Mouse (Mus musculus): ENCODE measurements around the gene Lgmn. TPM values are rescaled to one million over a fixed set of nuclear protein-coding genes. Genes with fewer than 3 reads are reported as not detected.

The Lgmn gene
- total and polyA plus RNA-seq, 3 experiments: 2.2 to 8.0 TPM; not detected in 1

DNA sequence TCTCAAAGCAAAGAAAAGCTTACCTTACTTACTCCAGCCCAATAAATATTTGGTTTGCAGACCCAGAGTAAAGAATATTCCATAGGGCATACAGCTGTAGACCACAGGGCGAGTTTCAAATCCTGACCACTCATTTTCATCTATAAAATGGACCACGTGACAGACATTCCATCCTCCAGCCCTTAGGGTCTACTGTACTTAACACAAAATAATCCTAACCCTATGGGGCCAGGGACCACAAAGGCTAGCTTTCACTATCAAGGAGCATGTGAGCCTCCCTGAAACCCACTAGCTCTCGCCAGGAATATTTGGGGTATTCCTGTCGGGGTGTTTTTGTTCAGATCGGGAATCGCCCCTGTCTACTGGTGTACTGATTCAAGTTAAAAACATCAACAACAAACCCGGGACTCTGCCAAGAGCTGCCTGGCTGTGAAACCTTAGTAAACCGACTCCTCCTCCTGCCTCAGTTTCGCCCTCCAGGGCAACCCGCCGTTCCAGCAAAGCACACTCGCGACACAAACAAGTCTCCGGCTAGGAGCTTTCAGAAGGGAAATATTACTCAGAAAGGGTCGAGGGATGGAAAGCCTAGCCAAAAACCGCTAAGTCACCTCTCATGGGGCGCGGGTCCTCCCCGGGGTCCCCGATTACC, 506 bp downstream of the Lgmn start (continued):
- TF ChIP-seq ZMIZ1 (IDR thresholded peaks at IDR 0.05; ENCODE audit: low read depth, low read length): no peak
- no peak for TF ChIP-seq MYB (IDR thresholded peaks at IDR 0.05; ENCODE audit: low read depth, low read length)
- TF ChIP-seq MAX (IDR thresholded peaks at IDR 0.05; ENCODE audit: low read length): no peak

GRCm38 (mm10) chr12:102437952-102438351, 1.7 kb downstream of the Lgmn start:
- Histone ChIP-seq H3K27ac (ENCODE audit: control insufficient read depth, low read depth, low read length) (no peak overlapping the region), H3K27me3 (ENCODE audit: control insufficient read depth in 1 of 2, insufficient read depth in 2 of 2, low read length in 2 of 2) (no peaks in the 10 kb centered on the region), H3K4me1 (ENCODE audit: control insufficient read depth in 1 of 2, insufficient read depth in 2 of 2, low read length in 2 of 2) (peaks cover 12 to 29% of the 10 kb centered on the region in 2 experiments), H3K9me3 (replicated peaks; ENCODE audit: insufficient read depth, low read length) (no peaks in the 10 kb centered on the region), H3K9ac (ENCODE audit: control insufficient read depth, low read depth, low read length, poor library complexity, severe bottlenecking) (no peak overlapping the region), H3K4me3 (ENCODE audit: control insufficient read depth in 1 of 2, insufficient read depth in 1 of 2, low read depth in 2 of 2, low read length in 2 of 2) (no peak overlapping the region), H3K36me3 (ENCODE audit: control insufficient read depth in 1 of 2, insufficient read depth in 2 of 2, low read length in 2 of 2) (peaks cover 0 to 19% of the 10 kb centered on the region in 2 experiments; a peak in 2 of 4 replicates), H3K79me2 (ENCODE audit: control insufficient read depth, insufficient read depth, low read length, poor library complexity) (no peaks in the 10 kb centered on the region)
- DNase-seq (ENCODE audit: low read depth, low spot score): no peak
- TF ChIP-seq TCF12 (IDR thresholded peaks at IDR 0.05; ENCODE audit: low read depth, low read length): no peak
- no peak for TF ChIP-seq SMC3 (IDR thresholded peaks at IDR 0.05; ENCODE audit: low read depth, low read length)
- no peak for TF ChIP-seq POLR2AphosphoS2 (IDR thresholded peaks at IDR 0.05; ENCODE audit: low read length)
- TF ChIP-seq ETS1 (IDR thresholded peaks at IDR 0.05; ENCODE audit: low read depth, low read length): no peak
- no peak for TF ChIP-seq JUND (IDR thresholded peaks at IDR 0.05; ENCODE audit: low read depth, low read length)
- no peak for TF ChIP-seq HCFC1 (IDR thresholded peaks at IDR 0.05; ENCODE audit: low read depth, low read length)
- TF ChIP-seq GABPA (IDR thresholded peaks at IDR 0.05; ENCODE audit: low read depth, low read length): no peak

- H3K27me3 ChIP-seq (ENCODE audit: control insufficient read depth in 1 of 2, insufficient read depth in 2 of 2, low read length in 2 of 2): no peaks in the 10 kb centered on the region
- no peak for TF ChIP-seq ZMIZ1 (IDR thresholded peaks at IDR 0.05; ENCODE audit: low read depth, low read length)
- H3K36me3 ChIP-seq (ENCODE audit: control insufficient read depth in 1 of 2, insufficient read depth in 2 of 2, low read length in 2 of 2): peaks cover 0 to 19% of the 10 kb centered on the region in 2 experiments; a peak in 2 of 4 replicates
- no peaks in the 10 kb centered on the region for H3K9me3 ChIP-seq (replicated peaks; ENCODE audit: insufficient read depth, low read length)
- no peak overlapping the region for H3K27ac ChIP-seq (ENCODE audit: control insufficient read depth, low read depth, low read length)
- H3K79me2 ChIP-seq (ENCODE audit: control insufficient read depth, insufficient read depth, low read length, poor library complexity): no peaks in the 10 kb centered on the region
- no peak overlapping the region for H3K9ac ChIP-seq (ENCODE audit: control insufficient read depth, low read depth, low read length, poor library complexity, severe bottlenecking)
- no peak for DNase-seq (ENCODE audit: low read depth, low spot score)
- no peak overlapping the region for H3K4me3 ChIP-seq (ENCODE audit: control insufficient read depth in 1 of 2, insufficient read depth in 1 of 2, low read depth in 2 of 2, low read length in 2 of 2)
- H3K4me1 ChIP-seq (ENCODE audit: control insufficient read depth in 1 of 2, insufficient read depth in 2 of 2, low read length in 2 of 2): peaks cover 12 to 33% of the 10 kb centered on the region in 2 experiments
Measured at GRCm38 (mm10) chr12:102436939-102437526, 2.6 kb downstream of the Lgmn start.

DNA sequence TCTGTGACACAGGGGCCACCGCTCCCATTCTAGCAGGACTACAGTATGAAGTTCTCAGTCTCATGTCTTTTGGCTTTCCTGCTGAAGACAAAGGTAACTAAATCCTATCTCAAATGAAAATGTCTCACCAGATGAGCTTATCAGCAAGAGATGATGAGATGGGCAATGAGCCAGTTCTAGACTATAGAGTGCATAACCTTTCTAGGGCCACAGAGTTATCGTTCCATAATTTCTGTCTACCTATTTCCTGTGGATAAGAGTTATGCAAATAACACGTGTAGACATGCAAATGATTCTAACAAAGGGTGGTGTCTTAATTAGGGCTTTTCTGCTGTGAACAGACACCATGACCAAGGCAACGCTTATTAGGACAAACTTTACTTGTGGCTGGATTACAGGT, 5.5 kb downstream of the Lgmn start:
- H3K27ac ChIP-seq (ENCODE audit: control insufficient read depth, low read depth, low read length): no peak overlapping the region
- H3K4me3 ChIP-seq (ENCODE audit: control insufficient read depth in 1 of 2, insufficient read depth in 1 of 2, low read depth in 2 of 2, low read length in 2 of 2): no peak overlapping the region
- H3K9me3 ChIP-seq (replicated peaks; ENCODE audit: insufficient read depth, low read length): no peaks in the 10 kb centered on the region
- H3K36me3 ChIP-seq (ENCODE audit: control insufficient read depth in 1 of 2, insufficient read depth in 2 of 2, low read length in 2 of 2): peaks cover 0 to 12% of the 10 kb centered on the region in 2 experiments; a peak in 2 of 4 replicates
- no peak for TF ChIP-seq MXI1 (IDR thresholded peaks at IDR 0.05; ENCODE audit: low read depth, low read length)
- peak; percentile 79 for TF ChIP-seq TCF12 (IDR thresholded peaks at IDR 0.05; ENCODE audit: low read depth, low read length)
- no peak for TF ChIP-seq SIN3A (IDR thresholded peaks at IDR 0.05; ENCODE audit: low read length)
- TF ChIP-seq RAD21 (IDR thresholded peaks at IDR 0.05; ENCODE audit: low read depth, low read length): no peak
- 0 out of 2 replicates have a peak, but pooled peaks have one; percentile 34 for TF ChIP-seq RCOR1 (IDR thresholded peaks at IDR 0.05; ENCODE audit: low read depth, low read length)
- TF ChIP-seq ETS1 (IDR thresholded peaks at IDR 0.05; ENCODE audit: low read depth, low read length): peak; percentile 51; the same call in 1 of the 2 replicates
- TF ChIP-seq BHLHE40 (IDR thresholded peaks at IDR 0.05; ENCODE audit: borderline replicate concordance, low read depth, low read length): peak; percentile 68; the same call in 1 of the 2 replicates
- no peak for TF ChIP-seq CTCF (IDR thresholded peaks at IDR 0.05 in 2 of 3, conservative IDR thresholded peaks at IDR 0.05 in 1 of 3; ENCODE audit: control insufficient read depth in 1 of 3, insufficient read depth in 1 of 3, low read depth in 2 of 3, low read length in 3 of 3, poor library complexity in 1 of 3, severe bottlenecking in 1 of 3)
- TF ChIP-seq MAX (IDR thresholded peaks at IDR 0.05; ENCODE audit: low read length): 0 out of 2 replicates have a peak, but pooled peaks have one; percentile 41
- peak; percentile 25 to 61; a peak in 3 of 4 replicates for TF ChIP-seq EP300 (IDR thresholded peaks at IDR 0.05; ENCODE audit: low read depth in 1 of 2, low read length in 2 of 2)
- TF ChIP-seq GATA1 (IDR thresholded peaks at IDR 0.05; ENCODE audit: low read depth, low read length): peak; percentile 78
- peak; percentile 24 for DNase-seq (ENCODE audit: low read depth, low spot score)
- no peaks in the 10 kb centered on the region for H3K79me2 ChIP-seq (ENCODE audit: control insufficient read depth, insufficient read depth, low read length, poor library complexity)
- no peak overlapping the region for H3K9ac ChIP-seq (ENCODE audit: control insufficient read depth, low read depth, low read length, poor library complexity, severe bottlenecking)
- peaks cover 4 to 27% of the 10 kb centered on the region in 2 experiments; a peak in 3 of 4 replicates for H3K4me1 ChIP-seq (ENCODE audit: control insufficient read depth in 1 of 2, insufficient read depth in 2 of 2, low read length in 2 of 2)
- H3K27me3 ChIP-seq (ENCODE audit: control insufficient read depth in 1 of 2, insufficient read depth in 2 of 2, low read length in 2 of 2): no peaks in the 10 kb centered on the region

Measured in MEL (cell line).